Mouse (Mus musculus) thymus, adult 2 months (tissue): ENCODE measurements around the gene Megf11. TPM values are rescaled to one million over a fixed set of nuclear protein-coding genes. Genes with fewer than 3 reads are reported as not detected.

Source experiments
- DNase-seq: peaks from one replicate; pipeline ENCODE4 v3.0.0; 2021
- H3K27ac ChIP-seq: fragments of 200-500 bp; 2 replicates; pipeline ENCODE4 v1.5.1; 2012; ENCODE audit warnings: low read length, control low read depth; ENCODE audit not compliant: control insufficient read depth, insufficient read depth
- H3K27me3 ChIP-seq: fragments of 200-500 bp; 2 replicates; pipeline ENCODE4 v1.6.1; 2012; ENCODE audit warnings: mild to moderate bottlenecking, low read length, moderate library complexity, mixed read lengths; ENCODE audit not compliant: control insufficient read depth, insufficient read depth
- H3K36me3 ChIP-seq: fragments of 200-500 bp; 2 replicates; pipeline ENCODE4 v1.6.1; 2012; ENCODE audit warnings: mild to moderate bottlenecking, low read length, moderate library complexity; ENCODE audit not compliant: control insufficient read depth, insufficient read depth
- H3K4me1 ChIP-seq: fragments of 200-500 bp; replicated peaks from 2 replicates; pipeline ENCODE4 v1.6.1; 2012; ENCODE audit warnings: low read length; ENCODE audit not compliant: control insufficient read depth, insufficient read depth
- H3K4me3 ChIP-seq: fragments of 200-500 bp; 2 replicates; pipeline ENCODE4 v1.5.1; 2012; ENCODE audit warnings: mild to moderate bottlenecking, low read length, control low read depth, moderate library complexity; ENCODE audit not compliant: control insufficient read depth, insufficient read depth
- CTCF ChIP-seq: fragments of 200-500 bp; IDR thresholded peaks from 2 replicates; pipeline ENCODE4 v1.5.1; 2012; ENCODE audit warnings: mild to moderate bottlenecking, control low read depth, low read length, moderate library complexity, borderline replicate concordance; ENCODE audit not compliant: control insufficient read depth, poor library complexity, insufficient read depth; ENCODE audit errors: extremely low read depth
- POLR2A ChIP-seq: fragments of 200-500 bp; IDR thresholded peaks from 2 replicates; pipeline ENCODE4 v1.6.1; 2012; ENCODE audit warnings: mild to moderate bottlenecking, low read length, control low read depth, moderate library complexity; ENCODE audit not compliant: control insufficient read depth, poor library complexity, insufficient read depth; ENCODE audit errors: extremely low read depth
- WGBS: fragments of 180-500 bp; shearing (Covaris S2); methylation state at CpG from one replicate; pipeline ENCODE4 v1.1.7; 2018; 5-methylcytosine and 5-hydroxymethylcytosine counted together
- polyA plus RNA-seq: library from polyadenylated mRNA; depleted of rRNA; stranded (reverse); fragments of >200 nt; gene quantifications from 2 replicates; pipeline ENCODE4 v1.2.3, GENCODE M21; 2012

Megf11 gene
- polyA plus RNA-seq, 1 experiment = 0.70 TPM

DNA sequence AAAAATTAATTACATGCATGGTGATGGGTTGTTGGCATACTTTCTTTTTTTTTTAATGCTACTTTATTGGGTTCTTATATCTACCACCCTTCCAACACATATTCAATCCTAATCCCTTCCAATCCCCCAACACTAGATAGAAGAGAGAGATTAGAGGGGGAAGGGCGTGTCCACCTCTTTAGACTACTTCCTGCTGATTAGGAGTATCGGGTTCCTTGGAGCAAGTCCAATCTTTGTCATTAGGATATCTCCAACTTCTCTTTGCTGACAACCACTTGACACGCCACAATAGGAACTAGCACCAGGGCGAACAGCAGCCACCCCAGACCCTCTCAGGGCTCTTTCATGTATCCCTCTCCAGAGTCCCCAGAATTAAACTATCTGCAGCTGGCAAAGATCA, 266.3 kb downstream of the Megf11 start:
- no peak for TF ChIP-seq CTCF
- no peak for TF ChIP-seq POLR2A
- no peak for DNase-seq
- H3K4me1 ChIP-seq = no peaks in the 10 kb centered on the region
- H3K27ac ChIP-seq = no peak overlapping the region
- WGBS = 56% methylated on average over 4 of the region's 4 CpGs
- no peaks in the 10 kb centered on the region for H3K36me3 ChIP-seq
- H3K4me3 ChIP-seq = no peak overlapping the region
- H3K27me3 ChIP-seq = no peaks in the 10 kb centered on the region

DNA sequence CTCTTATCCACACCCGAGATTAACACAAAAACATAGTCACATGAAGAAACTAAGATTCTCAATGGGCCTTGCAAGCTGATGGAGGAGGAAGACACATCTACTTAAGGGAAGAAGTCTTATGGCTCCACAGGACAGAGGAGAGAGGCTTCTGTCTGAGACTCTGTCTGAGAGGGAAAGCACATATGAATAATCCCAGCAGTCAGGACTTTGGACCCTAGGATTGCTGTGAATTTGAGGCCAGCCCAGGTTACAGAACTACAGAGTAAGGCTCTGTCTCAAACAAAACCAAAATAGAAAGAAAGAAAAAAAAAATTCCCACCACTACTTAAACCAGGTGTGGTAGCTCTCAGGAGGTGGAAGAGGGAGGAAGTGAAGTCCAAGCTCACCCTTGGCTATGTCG, 266.7 kb downstream of the Megf11 start:
- 58% methylated on average over 2 of the region's 2 CpGs for WGBS
- Histone ChIP-seq H3K27me3 (no peaks in the 10 kb centered on the region), H3K4me1 (no peaks in the 10 kb centered on the region), H3K4me3 (no peak overlapping the region), H3K36me3 (no peaks in the 10 kb centered on the region), H3K27ac (no peak overlapping the region)
- no peak for DNase-seq
- TF ChIP-seq POLR2A (no peak), CTCF (no peak)

DNA sequence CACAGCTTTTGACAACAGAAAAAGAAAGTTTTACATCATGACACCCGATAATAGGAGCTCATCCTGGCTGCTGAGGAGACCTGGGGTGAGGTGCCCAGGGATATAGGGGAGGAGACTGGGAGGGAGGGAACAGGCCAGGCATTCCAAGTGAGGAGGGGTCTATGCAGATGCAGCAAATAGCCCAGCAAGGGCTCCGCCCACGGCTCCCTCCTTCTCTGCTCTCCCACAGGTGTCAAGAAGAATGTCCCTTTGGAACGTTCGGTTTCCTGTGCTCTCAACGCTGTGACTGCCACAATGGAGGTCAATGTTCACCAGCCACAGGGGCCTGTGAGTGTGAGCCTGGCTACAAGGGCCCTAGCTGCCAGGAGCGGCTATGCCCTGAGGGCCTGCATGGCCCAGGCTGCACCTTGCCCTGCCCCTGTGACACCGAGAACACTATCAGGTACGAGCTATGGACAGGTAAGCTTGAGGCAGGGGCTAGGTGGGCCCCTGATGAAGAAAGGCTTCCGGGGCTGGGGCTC, 267.5 kb downstream of the Megf11 start:
- 72% methylated on average over 10 of the region's 10 CpGs for WGBS

DNA sequence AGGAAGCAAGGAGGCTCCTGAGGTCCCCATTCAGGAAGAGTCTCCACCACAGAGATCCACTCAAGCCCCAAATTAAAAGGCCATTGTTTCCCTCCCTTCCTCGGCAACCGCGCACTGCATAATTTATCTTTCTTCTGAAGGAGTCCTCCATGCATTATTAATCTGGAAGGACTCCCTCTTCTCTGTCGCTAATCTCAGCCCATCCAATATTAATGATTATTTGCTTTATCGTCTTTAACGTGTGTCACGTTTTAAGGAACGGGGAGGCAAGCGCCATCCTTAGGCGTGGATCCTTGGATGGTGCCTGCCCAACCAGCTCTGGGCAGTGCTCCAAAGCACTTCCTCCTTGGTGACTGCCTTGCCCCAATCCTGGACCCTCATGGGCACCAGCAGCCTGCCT, 269.3 kb downstream of the Megf11 start:
- H3K4me1 ChIP-seq = no peaks in the 10 kb centered on the region
- H3K36me3 ChIP-seq = no peaks in the 10 kb centered on the region
- no peaks in the 10 kb centered on the region for H3K27me3 ChIP-seq
- DNase-seq = no peak
- H3K4me3 ChIP-seq = no peak overlapping the region
- TF ChIP-seq POLR2A = no peak
- TF ChIP-seq CTCF = no peak
- H3K27ac ChIP-seq = no peak overlapping the region
- 92% methylated on average over 10 of the region's 10 CpGs for WGBS

More for the DNA sequence above, 267.5 kb downstream of the Megf11 start:
- TF ChIP-seq CTCF (no peak), POLR2A (no peak)
- no peak for DNase-seq
- Histone ChIP-seq H3K27me3 (no peaks in the 10 kb centered on the region), H3K4me3 (no peak overlapping the region), H3K36me3 (no peaks in the 10 kb centered on the region), H3K4me1 (no peaks in the 10 kb centered on the region), H3K27ac (no peak overlapping the region)

DNA sequence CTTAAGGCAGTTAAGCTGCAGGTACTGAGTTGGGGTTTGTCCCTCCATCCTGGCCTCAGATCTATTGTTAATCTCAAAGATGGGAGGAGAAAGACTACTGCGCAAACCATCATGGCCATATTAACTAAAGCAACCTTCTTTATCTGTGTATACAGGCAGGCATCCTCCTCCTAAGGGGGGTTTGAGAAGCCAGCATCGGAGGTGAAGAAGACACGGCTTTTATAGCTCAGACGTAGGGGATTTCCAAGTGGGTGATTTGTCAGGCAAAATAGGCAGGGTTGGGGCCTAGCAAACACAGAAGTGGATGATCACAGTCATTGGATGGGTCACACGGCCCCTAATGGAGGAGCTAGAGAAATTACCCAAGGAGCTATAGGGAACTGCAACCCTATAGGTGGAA, 271.2 kb downstream of the Megf11 start:
- no peak for TF ChIP-seq CTCF
- TF ChIP-seq POLR2A = no peak
- no peaks in the 10 kb centered on the region for H3K36me3 ChIP-seq
- H3K4me3 ChIP-seq = no peak overlapping the region
- no peak overlapping the region for H3K27ac ChIP-seq
- no peak for DNase-seq
- H3K27me3 ChIP-seq = no peaks in the 10 kb centered on the region
- H3K4me1 ChIP-seq = no peaks in the 10 kb centered on the region
- 90% methylated on average over 5 of the region's 5 CpGs for WGBS

DNA sequence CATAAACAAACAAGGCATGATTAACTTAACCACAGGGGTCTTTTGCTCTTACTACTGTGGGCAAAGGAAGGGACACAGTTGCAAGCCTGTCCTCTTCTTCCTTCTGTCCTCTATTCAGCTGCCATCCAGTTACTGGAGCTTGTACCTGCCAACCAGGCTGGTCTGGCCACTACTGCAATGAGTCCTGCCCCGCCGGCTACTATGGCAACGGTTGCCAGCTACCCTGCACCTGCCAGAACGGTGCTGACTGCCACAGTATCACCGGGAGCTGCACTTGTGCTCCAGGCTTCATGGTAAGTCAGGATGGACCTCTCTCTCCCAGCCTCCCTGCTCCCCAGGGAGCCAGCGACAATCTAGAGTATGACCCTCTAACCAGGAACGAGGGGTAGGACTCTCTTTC, 274.8 kb downstream of the Megf11 start:
- DNase-seq = no peak
- Histone ChIP-seq H3K4me1 (no peaks in the 10 kb centered on the region), H3K27me3 (no peaks in the 10 kb centered on the region), H3K36me3 (no peaks in the 10 kb centered on the region), H3K27ac (no peak overlapping the region), H3K4me3 (no peak overlapping the region)
- 84% methylated on average over 7 of the region's 7 CpGs for WGBS
- TF ChIP-seq POLR2A (no peak), CTCF (no peak)

GRCm38 (mm10) chr9:64664612-64665011, 279.2 kb downstream of the Megf11 start:
- DNase-seq = no peak
- H3K27me3 ChIP-seq = no peaks in the 10 kb centered on the region
- no peaks in the 10 kb centered on the region for H3K4me1 ChIP-seq
- TF ChIP-seq POLR2A (no peak), CTCF (no peak)
- no peaks in the 10 kb centered on the region for H3K36me3 ChIP-seq
- no peak overlapping the region for H3K4me3 ChIP-seq
- 6% methylated on average over 1 of the region's 1 CpGs for WGBS
- no peak overlapping the region for H3K27ac ChIP-seq
